Comparison of ENCODE assay signal across 19 mouse cellular contexts in the genomic region with DNA sequence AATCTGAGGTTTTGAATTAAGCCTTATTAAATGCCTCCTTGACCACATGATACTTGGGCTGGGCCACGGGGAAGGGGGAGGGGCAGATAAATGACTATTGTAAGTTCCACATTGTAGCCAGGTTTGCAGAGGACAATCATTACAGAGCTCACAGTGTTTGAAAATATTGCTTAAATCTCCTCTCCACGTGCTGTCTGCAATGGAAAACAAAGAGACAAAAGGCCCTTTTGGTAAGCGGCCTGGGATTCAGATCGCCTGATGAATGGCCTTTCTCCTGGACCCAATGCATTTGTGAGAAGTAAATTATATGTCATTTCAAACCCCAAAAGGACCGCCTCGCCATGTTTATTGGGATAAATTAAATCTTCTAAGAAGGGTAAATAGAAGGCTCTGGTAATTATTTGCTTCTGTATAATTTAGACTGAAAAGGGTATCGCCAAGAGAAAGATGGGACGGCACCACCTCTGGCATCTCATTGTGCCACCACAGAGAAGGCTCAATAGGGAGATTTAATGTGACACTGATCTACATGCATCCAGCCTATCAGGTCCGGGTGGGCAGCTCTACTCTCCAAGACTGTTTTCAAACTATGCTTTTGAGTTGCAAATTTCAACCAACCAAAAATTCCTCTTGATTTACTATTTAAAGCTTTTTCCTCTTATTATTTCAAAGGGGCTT.
DNase-seq lines count a peak whose midpoint lies in the region; ATAC-seq and TF ChIP-seq lines count a peak whose summit lies in the region.
"Had no signal": no experiment of that assay in that cellular context is flagged by ENCODE, and none has a peak within 500 bp of the region (broad histone marks: within the 10 kb centered on the region; RNA-seq: fewer than 3 reads in every experiment).

No protein-coding gene starts in this region.

- peak; percentile 15 for DNase-seq in hindbrain, embryonic 10.5 days (ENCODE audit: low spot score)
- no peak for DNase-seq in hindbrain, postnatal 0 days (ENCODE audit: low spot score)
- peak; percentile 38 for DNase-seq in neural tube, embryonic 11.5 days (ENCODE audit: low spot score)
- DNase-seq in embryo, embryonic 11 days: peak; percentile 37
- DNase-seq in lung, postnatal 0 days (ENCODE audit: low spot score): no peak
- no peak for DNase-seq in gastrocnemius, postnatal 10 days
- DNase-seq: adrenal gland, adult 8-10 months; cerebellum, adult 2 months; cerebellum, postnatal 36 days; gastrocnemius, postnatal 36 days; heart, adult 2 months; kidney, postnatal 36 days; layer of hippocampus, postnatal 36 days; right cerebral cortex, adult 18-20 months; right cerebral cortex, postnatal 4 days; thymus, postnatal 14 days had no signal

- H3K9ac ChIP-seq in hindbrain, postnatal 0 days (replicated peaks; ENCODE audit: low read length): no peak overlapping the region
- H3K9ac ChIP-seq in neural tube, embryonic 11.5 days (ENCODE audit: low read length): no peak overlapping the region
- no peak overlapping the region for H3K9ac ChIP-seq in neural tube, embryonic 15.5 days (replicated peaks)
- H3K9ac ChIP-seq in lung, postnatal 0 days (replicated peaks; ENCODE audit: low read depth): no peak overlapping the region

- H3K36me3 ChIP-seq in hindbrain, embryonic 10.5 days: no peaks in the 10 kb centered on the region
- no peaks in the 10 kb centered on the region for H3K36me3 ChIP-seq in hindbrain, postnatal 0 days (ENCODE audit: insufficient read depth, low read length)
- no peaks in the 10 kb centered on the region for H3K36me3 ChIP-seq in neural tube, embryonic 11.5 days (ENCODE audit: control insufficient read depth, insufficient read depth, low read length)
- no peaks in the 10 kb centered on the region for H3K36me3 ChIP-seq in neural tube, embryonic 15.5 days
- H3K36me3 ChIP-seq in lung, postnatal 0 days (ENCODE audit: insufficient read depth, low read length): no peaks in the 10 kb centered on the region

- TF ChIP-seq CTCF in hindbrain, postnatal 0 days (IDR thresholded peaks at IDR 0.05; ENCODE audit: low read depth): no peak
- TF ChIP-seq CTCF in lung, postnatal 0 days (IDR thresholded peaks at IDR 0.05): no peak

- no peak for ATAC-seq in hindbrain, postnatal 0 days
- peak; percentile 77 for ATAC-seq in neural tube, embryonic 11.5 days (ENCODE audit: insufficient read depth, low FRiP score, low TSS enrichment)
- no peak for ATAC-seq in neural tube, embryonic 15.5 days (ENCODE audit: low FRiP score)
- ATAC-seq in lung, postnatal 0 days: no peak
- ATAC-seq: intestine, postnatal 0 days had no signal

- H3K4me1 ChIP-seq in hindbrain, embryonic 10.5 days (replicated peaks): peaks cover 56% of the 10 kb centered on the region
- no peaks in the 10 kb centered on the region for H3K4me1 ChIP-seq in hindbrain, postnatal 0 days (ENCODE audit: insufficient read depth, low read length)
- H3K4me1 ChIP-seq in neural tube, embryonic 11.5 days (ENCODE audit: control insufficient read depth, insufficient read depth, low read length): peaks cover 19% of the 10 kb centered on the region
- H3K4me1 ChIP-seq in neural tube, embryonic 15.5 days: peaks cover 16% of the 10 kb centered on the region
- no peaks in the 10 kb centered on the region for H3K4me1 ChIP-seq in lung, postnatal 0 days (ENCODE audit: insufficient read depth, low read depth, low read length)

- no peak overlapping the region for H3K4me3 ChIP-seq in hindbrain, embryonic 10.5 days
- no peak overlapping the region for H3K4me3 ChIP-seq in hindbrain, postnatal 0 days (ENCODE audit: low read length)
- no peak overlapping the region for H3K4me3 ChIP-seq in neural tube, embryonic 11.5 days (ENCODE audit: low read depth, low read length)
- no peak overlapping the region for H3K4me3 ChIP-seq in neural tube, embryonic 15.5 days (replicated peaks)
- no peak overlapping the region for H3K4me3 ChIP-seq in lung, postnatal 0 days (ENCODE audit: low read depth, low read length)
- H3K4me3 ChIP-seq: heart, adult 2 months had no signal

- TF ChIP-seq EP300 in lung, postnatal 0 days (IDR thresholded peaks at IDR 0.05): no peak

- H3K9me3 ChIP-seq in hindbrain, embryonic 10.5 days: no peaks in the 10 kb centered on the region
- H3K9me3 ChIP-seq in hindbrain, postnatal 0 days (ENCODE audit: low read length): no peaks in the 10 kb centered on the region
- no peaks in the 10 kb centered on the region for H3K9me3 ChIP-seq in neural tube, embryonic 11.5 days (ENCODE audit: control insufficient read depth, low read length)
- no peaks in the 10 kb centered on the region for H3K9me3 ChIP-seq in neural tube, embryonic 15.5 days (replicated peaks)
- H3K9me3 ChIP-seq in lung, postnatal 0 days (ENCODE audit: low read length): no peaks in the 10 kb centered on the region

- peak overlapping the region; percentile 60; the same call in 1 of the 2 replicates for H3K27ac ChIP-seq in hindbrain, embryonic 10.5 days
- H3K27ac ChIP-seq in hindbrain, postnatal 0 days: no peak overlapping the region
- H3K27ac ChIP-seq in neural tube, embryonic 11.5 days (ENCODE audit: low read depth, low read length): no peak overlapping the region
- H3K27ac ChIP-seq in neural tube, embryonic 15.5 days (replicated peaks): no peak overlapping the region
- no peak overlapping the region for H3K27ac ChIP-seq in lung, postnatal 0 days (ENCODE audit: low read length)
- H3K27ac ChIP-seq: heart, adult 2 months; macrophage had no signal

- 46% methylated on average over 9 of the region's 9 CpGs for WGBS in hindbrain, embryonic 10.5 days
- 35% methylated on average over 9 of the region's 9 CpGs for WGBS in hindbrain, postnatal 0 days
- 33% methylated on average over 9 of the region's 9 CpGs for WGBS in neural tube, embryonic 11.5 days
- WGBS in neural tube, embryonic 15.5 days: 17% methylated on average over 9 of the region's 9 CpGs
- 83% methylated on average over 9 of the region's 9 CpGs for WGBS in lung, postnatal 0 days

- H3K27me3 ChIP-seq in hindbrain, embryonic 10.5 days (ENCODE audit: insufficient read depth, poor library complexity, severe bottlenecking): peaks cover 67% of the 10 kb centered on the region
- no peaks in the 10 kb centered on the region; the same call in 1 of the 2 replicates for H3K27me3 ChIP-seq in hindbrain, postnatal 0 days (ENCODE audit: insufficient read depth, low read length)
- peaks cover 8% of the 10 kb centered on the region; the same call in 1 of the 2 replicates for H3K27me3 ChIP-seq in neural tube, embryonic 11.5 days (ENCODE audit: control insufficient read depth, insufficient read depth, low read length)
- peaks cover 52% of the 10 kb centered on the region for H3K27me3 ChIP-seq in neural tube, embryonic 15.5 days (replicated peaks)
- no peaks in the 10 kb centered on the region for H3K27me3 ChIP-seq in lung, postnatal 0 days (replicated peaks; ENCODE audit: insufficient read depth, low read length)

- no peak overlapping the region for H3K4me2 ChIP-seq in hindbrain, postnatal 0 days (ENCODE audit: low read depth, low read length)
- no peak overlapping the region for H3K4me2 ChIP-seq in neural tube, embryonic 11.5 days (ENCODE audit: low read depth)
- no peak overlapping the region for H3K4me2 ChIP-seq in neural tube, embryonic 15.5 days
- H3K4me2 ChIP-seq in lung, postnatal 0 days (replicated peaks; ENCODE audit: low read depth, low read length): no peak overlapping the region

Comparison
In these comparisons a context has a peak if more than half of its experiments do, and no peak if none do; other contexts are left out.
1. DNase-seq: peak in hindbrain, embryonic 10.5 days (single experiment), neural tube, embryonic 11.5 days (single experiment) and embryo, embryonic 11 days (single experiment); none in hindbrain, postnatal 0 days (single experiment), lung, postnatal 0 days (single experiment) and gastrocnemius, postnatal 10 days (single experiment).